Mouse (Mus musculus): ENCODE results near the gene Ppdpf.

The Ppdpf gene

DNA sequence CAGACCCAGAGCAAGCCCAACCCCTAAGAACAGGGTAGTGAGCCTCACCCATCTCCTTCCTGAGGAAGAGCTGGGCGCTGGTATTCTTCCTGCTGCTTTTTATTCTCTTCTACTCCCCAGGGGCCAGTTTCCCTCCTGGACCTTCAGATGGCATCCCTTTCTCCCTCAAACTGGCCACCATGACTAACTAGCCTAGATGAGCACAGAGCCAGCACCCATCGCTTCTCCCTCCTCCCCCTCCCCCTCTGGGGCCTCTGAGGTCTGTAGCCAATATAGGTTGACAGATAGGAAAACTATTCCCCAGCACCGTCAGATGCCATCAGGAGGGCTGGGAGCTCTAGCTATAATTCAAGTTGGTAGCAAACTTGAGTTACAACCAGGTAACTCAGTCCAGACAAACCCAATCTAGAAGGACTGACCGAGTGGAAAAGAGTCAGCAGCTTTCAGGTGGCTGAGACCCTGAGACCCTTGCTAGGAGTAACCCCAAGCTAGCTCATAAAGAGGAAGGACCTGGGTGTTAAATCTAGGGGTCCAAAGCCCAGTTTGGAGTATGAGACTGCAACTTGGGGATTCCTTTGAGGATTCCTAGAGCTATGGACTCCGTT, 31.9 kb downstream of the Ppdpf start:
- DNase-seq (ENCODE audit: low spot score in 2 of 2) = no peak

DNA sequence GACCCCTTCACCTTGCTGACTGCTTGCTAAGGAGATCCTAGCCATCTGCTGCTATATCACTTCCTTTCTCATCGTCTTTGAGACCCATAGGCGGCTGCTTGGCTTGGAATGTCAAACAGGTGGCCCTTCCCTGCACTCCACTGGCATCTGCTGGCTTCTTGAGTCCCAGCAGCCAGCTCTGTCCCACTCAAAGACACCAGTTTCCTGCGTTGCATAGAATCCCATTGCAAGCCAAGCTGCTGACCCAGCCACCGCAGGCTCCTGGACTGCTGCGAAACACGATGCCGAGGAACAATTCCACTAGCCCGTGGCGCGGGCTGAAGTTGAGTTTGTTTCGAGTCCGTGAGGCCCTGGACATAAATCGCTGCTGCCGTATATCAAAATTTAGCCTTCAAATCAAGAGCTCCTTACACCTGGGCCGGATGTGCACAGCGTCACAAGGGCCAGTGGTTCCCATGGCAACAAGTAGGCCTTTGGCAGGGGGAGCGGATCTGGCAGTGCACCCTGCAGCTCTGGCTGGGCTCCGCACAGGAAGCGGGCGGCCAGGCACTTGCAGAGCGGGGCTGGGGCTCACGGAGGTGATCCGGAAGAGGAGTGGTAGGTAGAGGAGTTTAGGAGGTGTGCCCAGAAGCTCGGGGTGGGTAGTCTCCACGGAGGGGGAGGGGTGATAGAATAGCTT, 32.6 kb downstream of the Ppdpf start, which contains the start of gene Fndc11:
TSS of gene Fndc11 (plus strand) at position 476 of the 679 bp plus-strand sequence.
- DNase-seq (ENCODE audit: low spot score in 2 of 2) = peak; percentile 20 to 26

DNA sequence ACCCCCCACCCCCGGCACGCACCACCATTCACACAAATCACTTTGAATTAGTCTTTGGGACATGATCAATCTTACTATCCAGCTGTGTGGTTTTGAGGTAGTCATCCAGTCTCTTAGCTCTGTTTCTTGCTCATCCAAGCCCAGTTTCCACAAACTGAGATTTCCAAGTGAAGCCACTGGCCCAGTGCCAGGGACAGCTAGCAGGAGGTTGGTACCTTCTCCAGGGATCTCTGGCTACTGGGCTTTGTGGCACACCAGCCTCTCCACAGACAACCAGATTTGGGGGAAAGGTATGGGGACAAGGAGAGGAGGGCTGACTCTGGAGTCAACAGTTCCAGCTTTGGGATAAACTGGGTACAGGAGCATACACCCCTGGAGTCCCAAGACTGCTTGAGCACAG, 33.3 kb downstream of the Ppdpf start:
- no peak for DNase-seq (ENCODE audit: low spot score in 2 of 2)

DNA sequence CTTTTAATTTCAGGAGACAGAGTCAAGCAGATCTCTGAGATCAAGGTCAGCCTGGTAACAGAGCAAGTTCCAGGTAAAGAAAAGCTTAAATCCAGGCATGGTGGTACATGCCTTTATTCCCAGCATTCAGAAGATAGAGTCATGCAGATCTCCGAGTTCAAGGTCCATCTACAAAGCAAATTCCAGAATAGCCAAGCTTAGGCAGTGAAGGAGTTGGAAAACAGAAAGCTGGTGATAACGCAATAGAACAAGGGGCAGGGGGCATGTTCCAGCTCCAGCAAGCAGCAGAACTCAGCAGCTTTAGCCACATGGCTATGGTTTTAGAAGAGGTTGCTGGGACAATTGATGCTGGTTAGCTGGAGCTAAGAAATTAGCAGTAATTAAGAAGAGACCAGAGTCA, 37.9 kb downstream of the Ppdpf start:
- DNase-seq (ENCODE audit: low spot score in 2 of 2) = no peak

DNA sequence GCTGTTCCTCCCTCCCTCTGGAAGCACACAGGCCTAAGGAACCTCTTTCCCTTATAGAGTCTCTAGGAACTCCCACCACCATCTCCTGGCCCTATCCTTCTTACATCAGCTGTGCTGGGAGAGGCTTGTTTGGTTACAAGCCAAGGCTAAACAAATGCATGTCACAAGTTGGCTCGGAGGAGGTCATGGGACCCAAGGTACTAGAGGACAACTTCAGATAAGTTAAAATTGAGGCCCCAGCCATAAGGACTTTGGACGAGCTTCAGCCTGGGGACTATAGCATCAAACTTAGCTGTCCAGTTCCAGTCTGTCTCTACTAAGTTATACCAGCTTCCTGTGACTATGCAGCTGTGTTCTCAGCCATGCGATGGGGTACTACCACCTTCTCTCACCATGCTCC, 40.1 kb downstream of the Ppdpf start:
- DNase-seq (ENCODE audit: low spot score in 2 of 2) = no peak

DNA sequence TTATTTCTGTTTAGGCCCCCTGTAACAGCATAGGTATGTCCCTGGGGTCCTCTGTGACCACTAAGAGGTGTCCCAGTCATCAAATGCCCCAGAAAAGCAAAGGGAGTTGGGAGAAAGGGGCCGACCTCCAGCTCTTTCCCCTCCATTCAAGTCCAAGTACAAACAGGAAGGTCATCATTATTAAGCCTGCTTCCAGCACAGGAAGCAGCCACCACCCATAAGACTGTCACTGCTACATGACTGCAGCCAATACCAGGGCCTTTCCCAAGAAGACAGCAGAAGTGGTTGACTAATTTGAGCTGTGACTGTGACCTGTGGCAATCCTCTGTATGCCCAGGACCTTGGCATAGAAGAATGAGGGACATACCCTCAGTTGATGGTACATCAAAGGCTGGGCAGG, 41.3 kb downstream of the Ppdpf start:
- no peak for DNase-seq (ENCODE audit: low spot score in 2 of 2)

DNA sequence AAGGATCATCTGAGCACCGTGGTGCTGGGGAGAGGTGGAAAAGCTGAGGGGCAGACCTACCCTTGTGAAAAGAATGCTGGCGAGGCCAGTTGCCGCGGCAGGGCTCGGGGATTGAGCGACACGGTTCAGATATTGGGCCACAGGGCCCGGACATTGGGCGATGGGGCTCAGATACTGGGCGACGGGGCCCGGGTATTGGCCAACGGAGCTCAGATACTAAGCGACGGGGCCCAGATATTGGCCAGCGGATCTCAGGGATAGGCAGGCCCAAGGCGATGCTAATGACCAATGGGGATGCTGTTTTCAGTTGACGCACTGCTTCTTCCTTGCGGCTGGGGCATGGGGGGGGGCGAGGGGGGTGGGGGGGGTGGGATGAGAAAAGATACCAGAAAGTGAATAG, 44.1 kb downstream of the Ppdpf start:
- DNase-seq (ENCODE audit: low spot score in 2 of 2) = no peak

DNA sequence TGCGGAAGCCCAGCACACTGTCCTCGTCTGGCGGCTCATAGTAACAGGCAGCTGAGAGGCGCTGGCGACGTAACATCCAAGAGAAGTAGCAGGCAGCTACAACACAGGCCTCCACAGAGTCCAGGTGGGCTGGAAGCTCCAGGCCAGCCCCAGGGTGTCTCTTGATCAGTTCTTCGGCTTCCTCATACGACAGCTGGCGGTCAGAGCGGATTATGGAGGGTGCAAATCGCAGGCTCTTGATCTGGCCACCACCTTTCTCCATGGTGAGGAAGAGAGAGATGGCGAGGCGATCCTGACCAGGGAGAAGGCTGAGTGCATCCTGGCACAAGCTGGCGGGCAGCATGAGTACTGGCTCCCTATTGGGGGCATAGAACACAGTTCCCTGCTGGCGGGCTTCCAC, 46.4 kb downstream of the Ppdpf start:
- DNase-seq (ENCODE audit: low spot score in 2 of 2) = no peak

DNA sequence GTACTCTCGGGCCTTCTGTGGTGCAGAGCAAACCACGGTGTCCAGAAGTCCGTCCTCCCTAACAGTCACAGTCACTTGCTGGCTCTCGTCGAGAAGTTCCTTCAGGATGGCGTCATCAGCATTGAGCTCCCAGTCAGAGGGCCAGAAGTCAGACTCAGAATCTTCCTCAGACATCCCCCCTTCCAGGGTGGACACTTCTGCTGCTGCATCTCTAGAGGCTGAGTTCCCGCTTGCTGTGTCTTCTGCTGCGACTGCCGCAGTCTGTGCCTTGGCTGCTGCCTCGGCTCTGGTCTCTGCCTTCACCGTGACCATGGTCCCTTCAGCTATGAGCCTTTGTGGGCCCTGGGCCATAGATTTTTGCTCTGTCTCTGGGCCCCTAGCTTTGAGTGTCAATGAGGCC, 47.6 kb downstream of the Ppdpf start:
- no peak for DNase-seq (ENCODE audit: low spot score in 2 of 2)

DNA sequence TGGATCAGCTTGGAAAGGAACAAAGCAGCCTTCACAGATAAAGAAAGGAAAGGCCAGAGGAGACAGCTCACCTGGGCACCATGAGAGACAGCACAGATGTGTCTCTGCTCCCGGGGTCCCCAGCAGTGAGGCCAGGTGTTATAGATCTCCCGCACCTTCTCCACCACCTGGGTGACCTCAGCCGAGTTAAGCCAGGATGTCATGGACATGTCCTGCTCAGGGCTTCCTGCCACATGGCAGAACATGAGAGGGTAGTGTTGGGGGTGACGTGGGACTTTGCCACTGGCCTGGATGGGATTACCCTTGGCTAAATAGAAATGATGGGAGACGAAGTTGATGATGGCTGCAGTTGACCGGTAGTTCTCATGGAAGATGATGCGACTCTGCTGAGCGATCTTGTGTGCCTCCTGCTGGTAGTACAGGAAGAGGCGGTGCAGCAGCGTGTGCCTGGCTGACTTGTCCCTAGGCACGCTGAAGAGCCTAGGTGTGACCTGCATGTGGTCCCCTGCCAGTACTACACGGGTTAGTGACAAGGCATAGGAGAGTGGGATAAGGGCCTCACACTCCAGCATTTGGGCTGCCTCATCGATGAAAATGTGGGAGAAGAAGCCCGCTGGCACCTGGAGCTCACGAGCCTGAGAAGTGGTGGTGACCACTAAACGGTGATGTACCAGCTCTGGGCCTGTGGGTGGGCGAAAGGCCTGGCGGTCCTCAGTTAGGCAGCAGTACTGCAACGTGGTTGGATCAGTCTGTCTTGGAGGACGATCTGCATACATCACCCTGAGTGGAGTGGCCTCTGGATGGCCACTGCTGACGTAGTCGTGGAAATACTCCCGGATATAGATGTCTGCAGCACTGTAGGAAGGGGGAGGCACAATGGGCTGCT, 48.9 kb downstream of the Ppdpf start:
- DNase-seq (ENCODE audit: low spot score in 2 of 2) = no peak

DNA sequence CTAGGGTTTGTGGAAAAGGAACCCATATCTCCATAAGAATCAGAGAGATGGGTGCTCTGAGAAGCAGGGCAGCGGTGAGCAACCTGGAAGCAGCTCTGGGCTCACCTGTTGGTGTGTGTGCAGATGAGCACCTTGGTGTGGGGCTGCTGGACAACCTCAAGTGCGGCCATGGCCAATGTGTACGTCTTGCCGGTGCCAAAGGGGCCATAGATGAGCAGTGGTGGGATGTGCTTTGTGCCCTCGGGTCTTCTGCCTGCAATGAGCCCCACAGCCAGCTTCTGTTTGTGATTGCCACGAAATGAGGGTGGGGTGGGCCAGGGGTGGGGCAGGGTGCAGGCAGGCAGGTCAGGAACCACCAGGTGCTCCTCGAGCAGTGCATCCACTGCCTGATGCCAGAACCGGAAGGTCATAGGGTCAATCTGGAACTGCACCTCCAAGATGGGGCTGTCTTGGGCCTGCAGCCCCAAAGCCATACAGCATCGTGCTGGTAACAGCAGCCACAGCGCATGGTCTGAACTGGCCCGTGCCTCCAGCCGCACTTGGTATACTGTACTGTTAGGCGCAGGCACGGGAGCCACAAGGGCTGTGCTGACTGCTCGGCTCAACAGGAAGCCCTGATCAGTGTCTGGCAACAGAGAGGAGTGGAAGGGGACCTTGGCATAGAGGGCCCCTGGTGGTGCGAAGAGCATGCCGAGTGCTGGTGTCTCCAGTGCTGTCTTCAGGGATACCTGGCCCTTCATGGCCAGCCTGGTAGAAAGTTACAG, 50.4 kb downstream of the Ppdpf start:
- no peak for DNase-seq (ENCODE audit: low spot score in 2 of 2)

DNA sequence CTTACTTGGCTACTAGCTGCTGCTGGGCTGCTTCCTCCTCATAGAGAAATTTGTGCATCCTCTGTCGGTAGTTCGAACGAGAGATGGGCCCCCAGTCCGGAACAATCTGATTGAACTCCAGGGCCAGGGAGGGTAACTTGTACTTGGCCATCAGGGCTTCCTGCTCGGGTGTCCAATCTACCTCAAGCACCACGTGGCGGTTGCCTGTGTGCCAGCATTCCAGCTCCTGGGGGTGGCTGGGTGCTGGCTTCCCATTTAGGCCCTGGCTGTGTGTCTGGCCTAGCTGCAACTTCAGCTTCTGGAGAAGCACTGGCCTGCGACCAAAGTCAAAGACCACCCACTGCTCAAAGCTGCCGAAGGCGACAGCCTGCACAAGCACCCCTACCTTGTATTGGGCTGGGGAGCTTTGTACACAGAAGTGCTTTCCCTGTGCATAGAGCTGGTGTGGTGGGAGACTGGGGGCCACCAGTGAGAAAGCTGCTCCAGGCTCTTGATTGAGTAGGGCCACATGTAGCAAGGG, 51.1 kb downstream of the Ppdpf start:
- DNase-seq (ENCODE audit: low spot score in 2 of 2) = no peak

Data from right cerebral cortex, postnatal 36 days (tissue).